Mouse (Mus musculus) spleen, adult 2 months (tissue): ENCODE results near the gene Isg20.

Experiments used
- CTCF ChIP-seq: fragments of 200-500 bp; IDR thresholded peaks from 2 replicates; pipeline ENCODE4 v1.5.1; 2011; ENCODE audit warnings: mild to moderate bottlenecking, inconsistent platforms; ENCODE audit not compliant: insufficient read depth, insufficient read length, insufficient replicate concordance; ENCODE audit errors: extremely low read depth
- POLR2A ChIP-seq: fragments of 200-500 bp; IDR thresholded peaks from 2 replicates; pipeline ENCODE4 v1.6.1; 2011; ENCODE audit warnings: low read depth, low read length, inconsistent platforms

GRCm38 (mm10) chr7:78922506-78922905 lies 9.3 kb downstream of the Isg20 start:
- no peak for TF ChIP-seq POLR2A
- TF ChIP-seq CTCF, result no peak
